Mouse (Mus musculus) embryo, embryonic 10.5 days (tissue): Measurements from ENCODE around the gene Ccnd1.

Source experiments
- DNase-seq: peaks from one replicate; pipeline ENCODE4 v3.0.0-alpha.2; 2015; ENCODE audit warnings: low spot score

Gene Ccnd1

DNA sequence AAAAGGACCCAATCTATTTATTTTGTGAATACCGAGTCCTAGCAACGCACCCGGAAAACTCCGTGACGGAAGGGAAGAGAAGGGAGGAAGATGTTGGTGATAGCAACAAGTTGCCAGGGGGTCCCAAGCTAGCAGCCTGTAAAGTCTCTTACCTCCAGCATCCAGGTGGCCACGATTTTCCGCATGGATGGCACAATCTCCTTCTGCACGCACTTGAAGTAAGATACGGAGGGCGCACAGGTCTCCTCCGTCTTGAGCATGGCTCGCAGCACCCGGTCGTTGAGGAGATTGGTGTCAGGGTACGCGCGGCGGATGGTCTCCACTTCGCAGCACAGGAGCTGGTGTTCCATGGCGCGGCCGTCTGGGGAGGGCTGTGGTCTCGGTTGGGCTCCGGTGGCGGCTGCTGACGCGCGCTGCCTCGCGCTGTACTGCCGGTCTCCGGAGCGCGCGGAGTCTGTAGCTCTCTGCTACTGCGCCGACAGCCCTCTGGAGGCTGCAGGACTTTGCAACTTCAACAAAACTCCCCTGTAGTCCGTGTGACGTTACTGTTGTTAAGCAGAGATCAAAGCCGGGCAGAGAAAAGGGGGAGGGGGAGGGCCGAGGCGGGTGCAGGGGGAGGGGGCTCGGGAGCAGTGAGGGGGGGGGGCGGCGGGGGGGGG, at the start of gene Ccnd1:
Ccnd1 (minus strand) TSS at position 582 of the 659 bp plus-strand sequence.
- peak; percentile 90 for DNase-seq

DNA sequence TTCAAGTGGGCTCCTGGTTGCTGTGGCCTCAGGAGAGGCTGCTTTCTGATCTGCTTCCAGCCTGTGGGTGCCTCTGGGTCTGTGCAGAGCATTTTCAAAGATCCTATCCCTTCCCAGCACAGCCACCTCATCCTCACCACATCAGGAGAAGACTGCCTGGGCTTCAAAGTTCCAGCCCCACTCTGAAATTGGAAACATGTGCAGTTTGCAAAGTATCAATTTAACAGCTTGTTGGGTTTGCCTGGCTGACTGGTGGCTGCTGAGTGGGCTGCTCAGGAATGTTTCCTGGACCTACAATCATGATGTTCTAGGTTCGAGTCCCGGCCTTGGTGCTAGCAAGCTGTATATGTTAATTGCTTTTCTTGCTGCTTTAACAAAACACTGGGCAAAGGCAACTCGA, 49.1 kb upstream of the Ccnd1 start:
- DNase-seq: peak; percentile 15

- no peak for DNase-seq
These were observed 45.4 kb upstream of the Ccnd1 start for GRCm38 (mm10) chr7:144985100-144985499.

DNA sequence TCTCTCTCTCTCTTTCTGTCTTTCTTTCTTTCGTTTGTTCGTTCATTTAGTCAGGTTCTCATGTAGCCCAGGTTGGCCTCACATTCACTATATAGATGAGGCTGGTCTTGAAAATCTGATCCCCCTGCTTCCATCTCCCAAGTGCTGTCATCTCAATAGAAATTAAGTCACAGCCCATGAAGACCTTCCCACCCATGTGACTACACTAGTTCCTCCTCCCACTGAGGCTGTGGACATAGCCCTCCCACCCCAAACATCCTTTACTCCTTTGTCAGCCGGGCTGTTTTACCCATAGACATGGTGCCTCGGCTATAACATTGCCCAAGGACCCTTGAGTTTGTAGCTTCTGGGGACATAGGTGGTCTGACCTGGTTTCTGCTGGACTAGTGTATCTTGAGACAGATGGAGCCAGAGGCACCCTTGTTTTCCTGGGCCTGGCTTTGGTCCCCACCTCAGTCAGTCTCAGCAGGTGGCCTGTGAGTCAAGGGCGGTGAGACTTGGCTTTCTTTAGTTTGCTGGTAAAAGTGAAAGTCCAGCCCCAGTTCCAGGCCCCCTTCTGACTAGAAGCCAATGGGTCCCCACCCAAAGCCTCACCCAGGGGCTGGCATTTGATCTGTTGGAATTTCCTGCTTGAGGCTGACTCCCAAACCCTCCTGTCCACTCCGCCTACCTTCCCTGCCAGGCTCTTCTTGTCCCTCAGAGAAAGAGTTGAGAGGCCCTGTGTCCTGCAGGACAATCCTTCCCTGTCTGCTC, 42.8 kb upstream of the Ccnd1 start:
- no peak for DNase-seq

GRCm38 (mm10) chr7:144981426-144982079, 41.8 kb upstream of the Ccnd1 start:
- no peak for DNase-seq

GRCm38 (mm10) chr7:144979814-144980213, 40.1 kb upstream of the Ccnd1 start:
- no peak for DNase-seq

DNA sequence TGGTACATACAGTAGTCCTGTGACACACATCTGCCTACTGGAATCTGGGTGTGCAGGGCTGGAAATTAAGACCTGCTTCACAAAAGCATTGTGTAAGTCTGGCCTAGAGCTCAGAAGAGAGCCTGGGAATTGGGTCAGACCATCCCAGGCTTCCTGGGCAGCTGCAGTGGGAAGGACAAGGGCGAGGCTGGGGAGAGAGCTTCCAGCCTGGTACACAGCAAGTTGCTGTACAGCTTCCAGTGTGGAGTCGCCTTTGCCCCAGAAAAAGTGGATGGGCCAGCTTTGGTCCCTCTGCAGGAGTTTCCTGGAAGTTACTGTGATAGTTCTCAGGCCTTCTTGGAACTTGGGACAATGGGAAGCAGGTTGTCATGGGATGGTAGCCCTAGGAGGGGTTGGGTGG, 37.4 kb upstream of the Ccnd1 start:
- DNase-seq: no peak

GRCm38 (mm10) chr7:144973461-144973860, 33.7 kb upstream of the Ccnd1 start:
- no peak for DNase-seq

DNA sequence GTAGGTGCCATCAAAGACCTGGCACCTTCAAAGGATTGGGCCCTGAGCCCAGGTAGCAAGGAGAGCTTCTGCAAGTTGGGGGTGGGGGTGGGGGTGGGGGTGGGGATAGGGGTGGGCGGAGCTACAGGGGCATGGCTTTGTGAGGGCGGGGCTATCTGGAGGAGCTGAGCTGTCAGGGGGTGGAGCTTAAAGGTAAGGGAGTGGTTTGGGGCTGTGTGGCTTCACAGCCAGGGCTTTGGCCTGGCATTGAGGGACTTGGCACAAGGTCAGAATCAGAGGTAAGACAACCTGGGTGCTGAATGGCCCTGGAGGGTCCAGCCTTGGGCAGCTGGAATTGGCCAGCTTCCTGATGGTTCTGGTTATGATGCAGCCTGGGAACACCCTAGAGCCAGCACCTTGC, 32.0 kb upstream of the Ccnd1 start:
- DNase-seq: no peak

GRCm38 (mm10) chr7:144970997-144971768, 31.5 kb upstream of the Ccnd1 start:
- DNase-seq: no peak

GRCm38 (mm10) chr7:144965893-144966292, 26.2 kb upstream of the Ccnd1 start:
- no peak for DNase-seq

- DNase-seq: no peak
These were observed 24.6 kb upstream of the Ccnd1 start for GRCm38 (mm10) chr7:144964316-144964715.

DNA sequence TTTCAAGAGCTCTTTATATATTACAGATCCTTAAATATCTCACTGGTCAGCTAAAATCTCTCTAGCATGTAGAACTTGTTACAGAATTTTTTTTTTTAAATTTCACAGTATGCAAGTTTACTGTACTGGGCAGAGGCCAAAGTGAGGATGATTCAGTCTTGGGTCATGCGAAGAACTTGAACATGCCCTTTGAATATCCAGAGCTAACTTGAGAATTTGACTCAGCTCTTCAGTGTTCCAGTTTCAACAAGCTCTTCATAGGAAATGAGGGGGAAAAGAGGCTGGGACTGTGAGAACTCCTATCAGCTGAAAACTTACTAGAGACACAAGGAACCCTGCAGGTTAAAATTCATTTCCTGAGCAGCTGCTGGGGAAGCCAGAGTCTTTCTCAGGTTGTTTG, 24.2 kb upstream of the Ccnd1 start:
- no peak for DNase-seq

DNA sequence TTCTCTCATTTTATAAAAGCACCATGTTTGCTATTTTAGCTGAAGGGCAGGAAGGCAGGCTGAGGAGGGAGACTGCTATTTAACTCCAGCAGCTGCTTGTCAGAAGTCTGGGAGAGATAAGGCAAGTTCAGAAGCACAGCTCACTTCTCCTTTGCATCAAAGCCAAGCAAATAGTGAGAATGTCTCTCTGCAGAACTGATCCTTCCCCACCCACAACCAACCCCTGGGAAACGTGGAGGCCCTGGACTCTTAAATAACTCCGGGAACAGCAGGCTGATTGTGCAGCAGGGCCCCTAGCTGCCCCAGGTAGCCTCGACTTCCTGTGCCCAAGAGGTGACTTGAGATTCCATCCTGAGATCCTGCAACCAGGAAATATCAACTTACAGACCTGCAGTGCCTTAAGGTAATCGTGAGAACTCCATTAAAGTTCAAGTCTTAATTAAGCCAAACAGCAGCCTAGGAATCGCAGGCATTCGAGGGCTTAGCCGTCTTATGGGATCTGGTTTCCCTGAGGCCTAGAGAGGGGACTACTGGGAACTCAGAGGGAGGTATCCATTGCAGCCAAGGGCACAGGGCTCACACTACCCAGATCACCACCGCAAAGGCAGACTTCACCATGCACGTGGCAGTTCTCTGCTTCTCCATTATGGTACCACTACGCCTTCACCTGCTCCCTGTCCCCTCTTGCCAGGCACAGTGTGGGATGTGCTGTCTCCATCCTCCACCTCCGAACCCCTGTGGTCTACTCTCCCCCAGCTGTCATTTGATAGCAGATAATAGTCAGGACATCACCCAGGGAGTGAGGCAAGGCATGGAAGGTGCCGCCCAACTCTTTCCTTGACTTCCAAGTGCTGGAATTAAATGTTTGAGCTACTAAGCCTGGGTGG, 19.0 kb upstream of the Ccnd1 start:
- peak; percentile 17 for DNase-seq

GRCm38 (mm10) chr7:144943254-144943653, 3.5 kb upstream of the Ccnd1 start:
- DNase-seq: peak; percentile 91

DNA sequence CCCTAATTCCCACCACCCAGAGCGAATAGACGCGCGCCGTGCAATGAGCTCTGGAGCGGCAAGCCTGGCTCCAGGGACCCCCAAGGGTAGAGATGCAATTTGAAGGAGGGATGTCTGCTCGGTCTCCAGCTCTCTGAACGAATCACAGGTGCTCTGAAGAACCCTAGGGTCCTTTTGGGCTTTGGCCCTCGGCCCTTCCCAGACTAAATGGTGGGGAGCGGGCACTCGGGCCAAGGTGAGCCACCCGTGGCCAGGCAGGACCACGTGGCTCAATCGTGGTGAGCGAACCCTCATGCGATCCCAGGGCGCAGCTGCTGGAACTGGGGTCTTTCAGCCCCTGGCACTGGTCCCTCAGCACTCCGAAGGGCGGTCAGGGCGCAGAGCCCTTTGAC, 3.0 kb upstream of the Ccnd1 start:
- DNase-seq: no peak

DNA sequence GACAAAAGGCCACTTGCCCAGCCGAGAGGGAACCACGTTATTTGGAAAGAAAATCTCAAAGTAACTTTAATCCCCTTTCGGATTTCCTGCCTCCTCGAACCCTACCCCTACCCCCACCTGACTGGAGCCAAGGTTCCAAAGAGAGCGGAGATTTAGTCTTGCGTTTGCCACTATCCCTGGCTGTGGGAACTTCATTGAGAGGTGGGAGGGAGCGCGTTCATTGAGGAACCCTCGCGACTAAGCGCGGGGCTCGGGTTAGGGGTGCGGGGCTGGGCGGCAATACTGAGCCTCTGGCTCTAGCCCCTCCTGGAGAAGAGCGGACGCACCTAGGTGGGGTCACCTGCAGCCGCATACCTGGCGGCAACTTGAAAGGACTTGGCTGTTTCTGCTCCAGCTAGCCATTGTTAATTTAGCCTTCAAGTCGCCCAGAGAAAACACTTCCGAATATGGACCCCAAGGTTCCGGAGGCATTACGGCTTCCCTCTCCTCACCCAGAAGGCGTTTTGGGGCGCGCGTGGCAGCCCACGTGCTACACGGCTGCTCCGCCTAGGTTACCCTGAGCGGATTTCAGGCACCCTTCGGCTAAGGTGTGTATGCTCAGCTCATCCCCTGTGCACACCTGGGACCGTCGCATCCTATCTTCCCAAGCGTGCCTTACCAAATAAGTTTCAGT, 2.5 kb upstream of the Ccnd1 start:
- peak; percentile 81 for DNase-seq

- peak; percentile 97 for DNase-seq
These were observed 1.6 kb upstream of the Ccnd1 start for GRCm38 (mm10) chr7:144941242-144941831.

GRCm38 (mm10) chr7:144940585-144940984, 860 bp upstream of the Ccnd1 start:
- peak; percentile 62 for DNase-seq

GRCm38 (mm10) chr7:144940003-144940571, 362 bp upstream of the Ccnd1 start:
- peak; percentile 67 for DNase-seq
